Mouse (Mus musculus) liver, adult 2 months (tissue): ENCODE data around the gene Poc5. TPM values are rescaled to one million over a fixed set of nuclear protein-coding genes. Genes with fewer than 3 reads are reported as not detected.

Source experiments
- DNase-seq: peaks from one replicate; pipeline ENCODE4 v3.0.0-alpha.2; 2011; ENCODE audit warnings: low read depth, low spot score; ENCODE audit errors: extremely low read depth
- H3K27ac ChIP-seq: fragments of 200-500 bp; replicated peaks from 2 replicates; pipeline ENCODE4 v1.5.1; 2012; ENCODE audit warnings: low read depth, mild to moderate bottlenecking, control low read depth, inconsistent platforms, low read length; ENCODE audit not compliant: insufficient read depth
- H3K27me3 ChIP-seq: fragments of 200-500 bp; 2 replicates; pipeline ENCODE4 v1.6.1; 2012; ENCODE audit warnings: mild to moderate bottlenecking, moderate library complexity, low read length, inconsistent platforms; ENCODE audit not compliant: control insufficient read depth, insufficient read depth
- H3K36me3 ChIP-seq: fragments of 200-500 bp; 2 replicates; pipeline ENCODE4 v1.6.1; 2012; ENCODE audit warnings: low read length, inconsistent platforms; ENCODE audit not compliant: control insufficient read depth, insufficient read depth
- H3K4me1 ChIP-seq: fragments of 200-500 bp; 2 replicates; pipeline ENCODE4 v1.6.1; 2011; ENCODE audit warnings: low read length; ENCODE audit not compliant: control insufficient read depth, insufficient read depth
- H3K4me3 ChIP-seq: fragments of 200-500 bp; 2 replicates; pipeline ENCODE4 v1.5.1; 2011; ENCODE audit warnings: low read depth, mild to moderate bottlenecking, control low read depth, low read length, moderate library complexity; ENCODE audit not compliant: insufficient read depth
- H3K79me2 ChIP-seq: fragments of 200-500 bp; 2 replicates; pipeline ENCODE4 v1.6.1; 2012; ENCODE audit warnings: inconsistent platforms, mild to moderate bottlenecking, low read length, moderate library complexity; ENCODE audit not compliant: control insufficient read depth, insufficient read depth
- H3K9ac ChIP-seq: fragments of 200-500 bp; 2 replicates; pipeline ENCODE4 v1.6.1; 2012; ENCODE audit warnings: low read depth, mild to moderate bottlenecking, control low read depth, inconsistent platforms, low read length
- CTCF ChIP-seq: fragments of 200-500 bp; IDR thresholded peaks from 2 replicates; pipeline ENCODE4 v1.5.1; 2011; ENCODE audit warnings: low read depth, low read length, control low read depth
- POLR2A ChIP-seq: fragments of 200-500 bp; IDR thresholded peaks from 2 replicates; pipeline ENCODE4 v1.6.1; 2011; ENCODE audit warnings: low read length, control low read depth; ENCODE audit not compliant: insufficient read depth; ENCODE audit errors: extremely low read depth
- WGBS: fragments of 180-500 bp; shearing (Covaris S2); methylation state at CpG from one replicate; pipeline ENCODE4 v1.1.7; 2018; 5-methylcytosine and 5-hydroxymethylcytosine counted together
- polyA plus RNA-seq: library from polyadenylated mRNA; depleted of rRNA; stranded (reverse); fragments of >200 nt; gene quantifications from 2 replicates; pipeline ENCODE4 v1.2.3, GENCODE M21; 2012; rRNA removed
- total RNA-seq: library from RNA; depleted of rRNA; stranded (reverse); fragments of >200 nt; gene quantifications from 2 replicates; pipeline ENCODE4 v1.2.3, GENCODE M21; 2014; rRNA removed

The Poc5 gene
- 3.8 and 5.3 TPM in 2 replicates for total RNA-seq
- polyA plus RNA-seq: 1.6 and 1.9 TPM in 2 replicates

DNA sequence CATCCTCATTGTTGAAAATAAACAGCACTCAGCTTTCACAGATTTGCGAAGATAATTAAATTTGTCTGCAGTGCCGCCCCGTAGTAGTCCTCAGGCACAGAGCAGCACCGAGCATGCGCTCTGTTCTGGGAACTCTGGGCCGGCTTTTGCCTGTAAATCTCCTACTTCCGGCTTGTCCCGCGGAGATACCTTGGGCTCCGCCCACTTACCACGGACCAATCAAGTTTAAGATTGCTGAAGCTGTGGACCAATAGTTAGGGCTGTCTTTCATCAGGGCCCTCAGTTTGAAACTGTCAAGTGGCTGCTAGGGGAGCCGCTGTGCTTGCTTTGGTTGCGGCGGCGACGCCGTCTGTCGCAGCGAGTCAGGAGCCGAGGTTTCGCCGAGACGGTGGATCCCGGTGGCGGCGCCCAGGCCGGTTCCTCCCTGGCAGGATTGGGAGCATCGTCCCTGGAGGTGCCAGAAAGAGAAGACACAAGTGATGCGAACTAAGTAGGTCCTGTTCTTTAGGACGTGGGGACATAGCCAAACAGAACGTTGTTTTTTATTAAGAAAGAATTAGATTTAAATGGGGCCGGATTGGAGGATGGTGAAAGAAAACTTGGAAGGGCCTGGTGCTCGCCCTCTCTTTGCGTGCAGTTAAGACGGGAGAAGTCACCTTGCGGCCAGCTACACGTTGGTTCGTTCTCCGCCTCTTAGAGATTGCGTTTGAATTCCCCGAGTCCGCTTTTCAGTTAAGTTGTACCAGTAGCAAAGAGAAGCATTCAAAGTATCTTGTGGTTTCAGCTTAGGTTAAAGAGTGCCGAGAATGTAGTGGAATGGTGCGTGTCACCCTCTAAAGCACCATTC, at the start of gene Poc5:
Gene Poc5 (plus strand): TSS at position 253 of the 847 bp plus-strand sequence.
- peak within 1 kb of the TSS; percentile 56 for H3K27ac ChIP-seq
- H3K36me3 ChIP-seq: peaks cover 26% of the 10 kb centered on the region
- H3K9ac ChIP-seq: peak within 1 kb of the TSS; percentile 89
- TF ChIP-seq POLR2A (0 out of 2 replicates have a peak, but pooled peaks have one; percentile 21), CTCF (no peak)
- H3K4me1 ChIP-seq: peaks cover 2% of the 10 kb centered on the region; the same call in 1 of the 2 replicates
- H3K79me2 ChIP-seq: no peaks in the 10 kb centered on the region
- under 1% methylated on average over 44 of the region's 44 CpGs for WGBS
- H3K4me3 ChIP-seq: peak within 1 kb of the TSS; percentile 96
- no peaks in the 10 kb centered on the region for H3K27me3 ChIP-seq
- peak; percentile 96 for DNase-seq

DNA sequence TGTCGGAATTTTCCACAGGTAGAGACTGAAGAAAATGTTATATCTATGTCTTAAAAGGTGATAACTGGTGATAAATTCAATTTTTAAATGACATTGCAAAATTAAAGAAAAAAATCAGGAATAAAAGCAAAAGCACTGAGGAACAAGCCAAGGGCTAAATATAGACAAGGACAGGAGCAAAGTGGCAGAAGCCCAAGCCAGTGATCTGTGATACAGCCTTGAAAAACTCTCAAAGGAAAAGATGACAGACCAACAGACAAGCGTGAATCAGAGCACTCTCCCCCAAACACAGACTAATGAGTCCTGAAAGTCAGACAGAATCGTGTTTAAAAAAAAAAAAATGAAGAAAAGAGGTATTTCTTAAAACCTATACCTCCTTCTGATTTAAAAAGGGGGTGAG, 46.6 kb upstream of the Poc5 start:
- Histone ChIP-seq H3K9ac (no peak overlapping the region), H3K4me3 (no peak overlapping the region), H3K27ac (no peak overlapping the region), H3K27me3 (no peaks in the 10 kb centered on the region), H3K79me2 (no peaks in the 10 kb centered on the region), H3K36me3 (no peaks in the 10 kb centered on the region), H3K4me1 (no peaks in the 10 kb centered on the region)
- no peak for TF ChIP-seq CTCF
- no peak for TF ChIP-seq POLR2A
- no peak for DNase-seq
- 72% methylated on average over 3 of the region's 3 CpGs for WGBS

DNA sequence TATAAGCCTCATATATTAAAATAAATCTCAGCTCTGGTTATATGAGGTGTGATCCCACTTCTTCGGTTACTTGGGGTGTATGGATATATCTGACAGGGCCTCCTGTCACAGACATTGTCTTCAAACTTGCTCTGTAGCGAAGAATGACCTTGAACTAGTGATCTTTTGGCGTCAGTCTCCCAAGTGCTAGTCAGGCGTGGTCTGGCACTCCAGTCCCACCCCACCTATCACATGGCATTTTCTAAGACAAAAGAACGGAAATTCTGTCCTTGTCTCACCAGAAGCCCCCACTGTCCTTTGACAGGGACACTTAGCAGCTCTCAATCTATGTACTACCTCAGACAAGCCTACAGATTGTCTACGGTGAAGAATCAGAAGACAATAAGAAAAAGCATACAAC, 43.3 kb upstream of the Poc5 start:
- H3K36me3 ChIP-seq: no peaks in the 10 kb centered on the region
- WGBS: 68% methylated on average over 6 of the region's 6 CpGs
- no peaks in the 10 kb centered on the region for H3K4me1 ChIP-seq
- no peak overlapping the region for H3K9ac ChIP-seq
- DNase-seq: no peak
- no peaks in the 10 kb centered on the region for H3K79me2 ChIP-seq
- no peaks in the 10 kb centered on the region for H3K27me3 ChIP-seq
- TF ChIP-seq CTCF (no peak), POLR2A (no peak)
- H3K27ac ChIP-seq: no peak overlapping the region
- H3K4me3 ChIP-seq: no peak overlapping the region

DNA sequence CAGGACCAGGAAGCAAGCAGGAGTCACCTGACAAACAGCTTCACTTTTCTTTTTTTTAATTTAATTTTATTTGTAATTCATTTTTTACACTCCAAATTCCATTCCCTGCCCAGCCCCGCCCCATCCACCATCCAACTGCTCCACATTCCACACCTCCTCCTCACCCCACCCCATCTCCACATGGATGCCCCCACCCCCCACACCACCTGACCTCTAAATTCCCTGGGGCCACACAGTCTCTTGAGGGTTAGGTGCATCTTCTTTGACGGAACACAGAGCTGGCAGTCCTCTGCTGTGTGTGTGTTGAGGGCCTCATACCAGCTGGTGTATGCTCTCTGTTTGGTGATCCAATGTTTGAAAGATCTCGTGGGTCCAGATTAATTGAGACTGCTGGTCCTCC, 41.5 kb upstream of the Poc5 start:
- Histone ChIP-seq H3K4me3 (no peak overlapping the region), H3K9ac (no peak overlapping the region), H3K27ac (no peak overlapping the region), H3K4me1 (no peaks in the 10 kb centered on the region), H3K79me2 (no peaks in the 10 kb centered on the region), H3K36me3 (no peaks in the 10 kb centered on the region), H3K27me3 (no peaks in the 10 kb centered on the region)
- 49% methylated on average over 3 of the region's 3 CpGs for WGBS
- TF ChIP-seq CTCF: no peak
- TF ChIP-seq POLR2A: no peak
- no peak for DNase-seq

DNA sequence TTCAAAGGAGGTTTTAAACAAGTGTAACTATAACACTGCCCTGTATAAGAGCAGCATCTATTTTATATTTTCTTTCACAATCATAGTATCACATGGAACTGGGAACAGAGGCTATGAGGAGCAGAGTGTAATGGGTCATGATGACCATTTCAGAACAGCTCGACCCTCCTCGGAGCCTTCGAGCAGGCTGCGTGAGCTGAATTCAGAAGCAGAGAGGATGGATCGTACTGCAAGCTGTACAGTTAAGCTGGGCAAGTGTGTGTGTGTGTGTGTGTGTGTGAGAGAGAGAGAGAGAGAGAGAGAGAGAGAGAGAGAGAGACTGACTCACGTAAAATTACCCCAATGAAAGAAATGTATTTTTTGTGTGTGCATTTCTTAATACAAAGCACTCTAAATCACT, 37.9 kb upstream of the Poc5 start:
- H3K4me3 ChIP-seq: no peak overlapping the region
- no peak overlapping the region for H3K9ac ChIP-seq
- H3K79me2 ChIP-seq: no peaks in the 10 kb centered on the region
- no peaks in the 10 kb centered on the region for H3K4me1 ChIP-seq
- H3K27me3 ChIP-seq: no peaks in the 10 kb centered on the region
- TF ChIP-seq POLR2A (no peak), CTCF (no peak)
- H3K27ac ChIP-seq: no peak overlapping the region
- no peaks in the 10 kb centered on the region for H3K36me3 ChIP-seq
- no peak for DNase-seq
- WGBS: 90% methylated on average over 6 of the region's 6 CpGs

DNA sequence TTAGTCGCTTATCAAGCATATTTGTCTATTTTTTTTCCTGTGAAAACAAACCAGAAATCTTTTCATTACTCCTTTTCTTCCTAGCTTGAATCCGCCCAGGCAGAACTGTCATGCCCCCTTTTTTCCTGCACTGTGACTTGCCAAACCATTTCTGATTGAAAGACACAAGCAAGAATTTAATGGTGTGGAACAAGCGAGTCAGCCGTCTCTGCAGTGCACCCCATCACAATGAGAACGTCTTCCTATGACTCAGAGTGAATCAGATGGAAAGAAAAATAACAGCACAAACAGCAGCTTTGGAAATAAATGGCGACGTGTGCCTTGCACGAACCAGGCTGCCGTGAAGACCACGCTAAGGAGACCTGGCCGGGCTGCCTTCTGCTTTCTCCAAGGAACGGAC, 36.8 kb upstream of the Poc5 start:
- DNase-seq: no peak
- no peak overlapping the region for H3K4me3 ChIP-seq
- TF ChIP-seq CTCF (no peak), POLR2A (no peak)
- no peaks in the 10 kb centered on the region for H3K36me3 ChIP-seq
- no peak overlapping the region for H3K9ac ChIP-seq
- H3K27ac ChIP-seq: no peak overlapping the region
- H3K4me1 ChIP-seq: no peaks in the 10 kb centered on the region
- H3K79me2 ChIP-seq: no peaks in the 10 kb centered on the region
- no peaks in the 10 kb centered on the region for H3K27me3 ChIP-seq
- 87% methylated on average over 12 of the region's 12 CpGs for WGBS
